Mouse (Mus musculus) spleen, adult 12 weeks (tissue): ENCODE measurements around the gene Trim27.

ENCODE experiments used
- DNase-seq: peaks from one replicate; pipeline ENCODE4 v3.0.0; 2022; ENCODE audit warnings: low spot score

Trim27 gene

GRCm38 (mm10) chr13:21221656-21222462 is 42.6 kb downstream of the Trim27 start:
- no peak for DNase-seq

- peak; percentile 66 for DNase-seq
Measured at GRCm38 (mm10) chr13:21222463-21223022, 43.3 kb downstream of the Trim27 start.

- DNase-seq, result peak; percentile 6
Measured at GRCm38 (mm10) chr13:21223242-21223655, 44.0 kb downstream of the Trim27 start.

- no peak for DNase-seq
Measured at GRCm38 (mm10) chr13:21224376-21224775, 45.1 kb downstream of the Trim27 start.

GRCm38 (mm10) chr13:21225206-21225605 is 46.0 kb downstream of the Trim27 start:
- DNase-seq, result no peak

GRCm38 (mm10) chr13:21226031-21226430 is 46.8 kb downstream of the Trim27 start:
- DNase-seq, result no peak

- peak; percentile 43 for DNase-seq
Measured at GRCm38 (mm10) chr13:21233732-21234705, 54.8 kb downstream of the Trim27 start.

GRCm38 (mm10) chr13:21236714-21237113 is 57.5 kb downstream of the Trim27 start:
- DNase-seq, result no peak

- no peak for DNase-seq
Measured at GRCm38 (mm10) chr13:21237161-21237560, 57.9 kb downstream of the Trim27 start.

- no peak for DNase-seq
Measured at GRCm38 (mm10) chr13:21240788-21241187, 61.5 kb downstream of the Trim27 start.

- DNase-seq, result no peak
Measured at GRCm38 (mm10) chr13:21242408-21243125, 63.3 kb downstream of the Trim27 start.

- no peak for DNase-seq
Measured at GRCm38 (mm10) chr13:21243196-21243595, 64.0 kb downstream of the Trim27 start.

- DNase-seq, result no peak
Measured at GRCm38 (mm10) chr13:21244089-21244488, 64.8 kb downstream of the Trim27 start.
